Comparison of ENCODE assay signal across 22 mouse cellular contexts in the genomic region with DNA sequence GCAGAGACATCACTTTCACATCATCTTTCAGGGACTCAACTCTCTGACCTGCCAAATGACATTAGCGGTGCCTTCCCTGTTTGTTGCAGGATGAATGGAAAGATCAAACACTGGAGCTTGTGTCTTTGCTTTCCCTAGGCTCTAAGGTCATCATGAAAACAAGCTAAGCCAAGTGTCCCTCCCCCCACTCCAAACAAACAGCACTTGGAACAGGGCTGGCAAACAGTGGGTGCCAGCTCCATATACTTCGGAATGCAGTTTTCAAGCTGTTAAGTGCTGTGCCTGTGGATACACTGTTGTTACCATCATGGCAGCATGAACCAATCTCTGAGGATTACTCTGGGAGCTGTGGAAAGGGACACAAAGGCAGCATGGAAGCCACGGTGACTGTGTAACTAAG. TPM values are rescaled to one million over a fixed set of nuclear protein-coding genes. Genes with fewer than 3 reads are reported as not detected.
DNase-seq lines count a peak whose midpoint lies in the region; ATAC-seq lines count a peak whose summit lies in the region.
"Had no signal": no experiment of that assay in that cellular context is flagged by ENCODE, and none has a peak within 500 bp of the region (broad histone marks: within the 10 kb centered on the region; RNA-seq: fewer than 3 reads in every experiment).

No protein-coding gene starts in this region.

- no peaks in the 10 kb centered on the region for H3K27me3 ChIP-seq in heart, embryonic 15.5 days
- peaks cover 1% of the 10 kb centered on the region for H3K27me3 ChIP-seq in megakaryocyte, embryonic 14.5 days (replicated peaks)
- H3K27me3 ChIP-seq: stomach, embryonic 15.5 days had no signal

- no peaks in the 10 kb centered on the region for H3K36me3 ChIP-seq in heart, embryonic 15.5 days
- no peaks in the 10 kb centered on the region for H3K36me3 ChIP-seq in megakaryocyte, embryonic 14.5 days (replicated peaks; ENCODE audit: low read length)
- H3K36me3 ChIP-seq: stomach, embryonic 15.5 days had no signal

- ATAC-seq in heart, embryonic 15.5 days (replicated peaks; ENCODE audit: insufficient number of reproducible peaks, insufficient read depth, low FRiP score, low read depth), result no peak
- ATAC-seq in megakaryocyte, adult 5-6 weeks (ENCODE audit: poor library complexity, severe bottlenecking), result no peak
- ATAC-seq: CD4-positive, CD25-positive, alpha-beta regulatory T cell, adult 4 months; hindbrain, postnatal 0 days had no signal

- peak; percentile 3 for DNase-seq in adrenal gland, adult 2 months
- no peak for DNase-seq in adrenal gland, postnatal 10 days
- DNase-seq in heart, adult 18-20 months, result no peak
- DNase-seq in cerebellum, postnatal 10 days, result no peak
- no peak for DNase-seq in urinary bladder, postnatal 36 days (ENCODE audit: low spot score in 2 of 2)
- DNase-seq: cerebellum, adult 2 months; gastrocnemius, postnatal 10 days; kidney, adult 11 months; layer of hippocampus, postnatal 36 days; lung, postnatal 10 days; retina, postnatal 1 day; thymus, adult 18-20 months; thymus, postnatal 4 days had no signal

- H3K4me3 ChIP-seq in heart, embryonic 15.5 days, result no peak overlapping the region
- H3K4me3 ChIP-seq in megakaryocyte, embryonic 14.5 days (replicated peaks), result peak overlapping the region; percentile 73
- H3K4me3 ChIP-seq: embryonic facial prominence, embryonic 10.5 days; midbrain, embryonic 10.5 days; stomach, embryonic 15.5 days had no signal

- no peak overlapping the region for H3K9ac ChIP-seq in heart, embryonic 15.5 days
- H3K9ac ChIP-seq: stomach, embryonic 15.5 days had no signal

- no peaks in the 10 kb centered on the region for H3K9me3 ChIP-seq in heart, embryonic 15.5 days (replicated peaks)
- H3K9me3 ChIP-seq in megakaryocyte, embryonic 14.5 days, result peaks cover 8% of the 10 kb centered on the region; the same call in 1 of the 2 replicates
- H3K9me3 ChIP-seq: embryonic facial prominence, embryonic 10.5 days; midbrain, embryonic 10.5 days; stomach, embryonic 15.5 days had no signal

- peak overlapping the region; percentile 16 for H3K4me2 ChIP-seq in heart, embryonic 15.5 days
- H3K4me2 ChIP-seq: stomach, embryonic 15.5 days had no signal

- H3K4me1 ChIP-seq in heart, embryonic 15.5 days (replicated peaks), result peaks cover 36% of the 10 kb centered on the region
- peaks cover 29% of the 10 kb centered on the region for H3K4me1 ChIP-seq in megakaryocyte, embryonic 14.5 days

- WGBS in heart, embryonic 15.5 days, result 51% methylated on average over 3 of the region's 3 CpGs

- H3K27ac ChIP-seq in heart, embryonic 15.5 days, result peak overlapping the region; percentile 17; the same call in 1 of the 2 replicates
- H3K27ac ChIP-seq: embryonic facial prominence, embryonic 10.5 days; hindbrain, postnatal 0 days; kidney, postnatal 0 days; midbrain, embryonic 10.5 days; stomach, embryonic 15.5 days had no signal

RNA-seq across cellular contexts. Expression of a gene that starts 9.1 kb away (rescaled TPM):
- total RNA-seq in adrenal gland, adult 2 months (2021), result 1 to 10 TPM; 9.1 to 9.7 TPM
- 2.3 and 2.9 TPM in 2 replicates for polyA plus RNA-seq in adrenal gland, adult 2 months (2012; rRNA removed)
- total RNA-seq in adrenal gland, postnatal 10 days (2021), result 10 to 100 TPM; 32.1 to 45.3 TPM
- polyA plus RNA-seq in heart, embryonic 15.5 days (2015; fragmentation: Nextera tagmentation; extraction: Ambion mirVana), result 49.5 and 54.3 TPM in 2 replicates
- total RNA-seq in heart, adult 18-20 months (2021), result 100 to 1,000 TPM; 144 to 147 TPM
- polyA plus RNA-seq in megakaryocyte, embryonic 14.5 days (2012; ENCODE audit: insufficient read depth, low replicate concordance), result 0.17 TPM in 1 of 2 replicates, not detected in the other
- 16.6 and 17.1 TPM in 2 replicates for total RNA-seq in megakaryocyte, adult 5-6 weeks (2015)
- 22.3 and 22.8 TPM in 2 replicates for total RNA-seq in megakaryocyte, adult 5-6 weeks (2017)
